Mouse (Mus musculus): ENCODE data around the gene 4930402F06Rik.

4930402F06Rik gene

GRCm38 (mm10) chr2:35397096-35397495, at the start of gene 4930402F06Rik:
4930402F06Rik (minus strand) TSS chr2:35397175.
- DNase-seq: no peak

- DNase-seq: no peak
Measured at GRCm38 (mm10) chr2:35446300-35446699, 49.3 kb upstream of the 4930402F06Rik start.

GRCm38 (mm10) chr2:35445610-35446009, 48.6 kb upstream of the 4930402F06Rik start:
- no peak for DNase-seq

- DNase-seq: no peak
Measured at GRCm38 (mm10) chr2:35444764-35445262, 47.8 kb upstream of the 4930402F06Rik start.

GRCm38 (mm10) chr2:35443981-35444763, 47.2 kb upstream of the 4930402F06Rik start:
- DNase-seq: no peak

GRCm38 (mm10) chr2:35443325-35443724, 46.4 kb upstream of the 4930402F06Rik start:
- DNase-seq: no peak

GRCm38 (mm10) chr2:35442079-35442478, 45.1 kb upstream of the 4930402F06Rik start:
- no peak for DNase-seq

- DNase-seq: no peak
Measured at GRCm38 (mm10) chr2:35441419-35441818, 44.4 kb upstream of the 4930402F06Rik start.

- no peak for DNase-seq
Measured at GRCm38 (mm10) chr2:35440480-35440879, 43.5 kb upstream of the 4930402F06Rik start.

- DNase-seq: no peak
Measured at GRCm38 (mm10) chr2:35437796-35438195, 40.8 kb upstream of the 4930402F06Rik start.

GRCm38 (mm10) chr2:35434576-35435123, 37.7 kb upstream of the 4930402F06Rik start:
- no peak for DNase-seq

GRCm38 (mm10) chr2:35433428-35433827, 36.5 kb upstream of the 4930402F06Rik start:
- DNase-seq: peak; percentile 39

- peak; percentile 50 for DNase-seq
Measured at GRCm38 (mm10) chr2:35432472-35432871, 35.5 kb upstream of the 4930402F06Rik start.

GRCm38 (mm10) chr2:35432011-35432410, 35.0 kb upstream of the 4930402F06Rik start:
- peak; percentile 31 for DNase-seq

GRCm38 (mm10) chr2:35430806-35431205, 33.8 kb upstream of the 4930402F06Rik start:
- DNase-seq: no peak

- DNase-seq: no peak
Measured at GRCm38 (mm10) chr2:35428615-35429300, 31.8 kb upstream of the 4930402F06Rik start.

GRCm38 (mm10) chr2:35427559-35427958, 30.6 kb upstream of the 4930402F06Rik start:
- no peak for DNase-seq

- DNase-seq: no peak
Measured at GRCm38 (mm10) chr2:35423711-35424339, 26.9 kb upstream of the 4930402F06Rik start.

GRCm38 (mm10) chr2:35422384-35422783, 25.4 kb upstream of the 4930402F06Rik start:
- DNase-seq: no peak

GRCm38 (mm10) chr2:35420681-35421080, 23.7 kb upstream of the 4930402F06Rik start:
- DNase-seq: no peak

GRCm38 (mm10) chr2:35419671-35420070, 22.7 kb upstream of the 4930402F06Rik start:
- DNase-seq: no peak

- no peak for DNase-seq
Measured at GRCm38 (mm10) chr2:35419243-35419642, 22.3 kb upstream of the 4930402F06Rik start.

- no peak for DNase-seq
Measured at GRCm38 (mm10) chr2:35417231-35417630, 20.3 kb upstream of the 4930402F06Rik start.

Measured in kidney, adult 18-20 months (tissue).